Mouse (Mus musculus): ENCODE measurements at regions not wholly inside any gene's neighbourhood (a gene's known extent, or its start where the extent isn't known, plus 50 kb on each side); places are given as distances from the start of the nearest gene placed in this dataset.

DNA sequence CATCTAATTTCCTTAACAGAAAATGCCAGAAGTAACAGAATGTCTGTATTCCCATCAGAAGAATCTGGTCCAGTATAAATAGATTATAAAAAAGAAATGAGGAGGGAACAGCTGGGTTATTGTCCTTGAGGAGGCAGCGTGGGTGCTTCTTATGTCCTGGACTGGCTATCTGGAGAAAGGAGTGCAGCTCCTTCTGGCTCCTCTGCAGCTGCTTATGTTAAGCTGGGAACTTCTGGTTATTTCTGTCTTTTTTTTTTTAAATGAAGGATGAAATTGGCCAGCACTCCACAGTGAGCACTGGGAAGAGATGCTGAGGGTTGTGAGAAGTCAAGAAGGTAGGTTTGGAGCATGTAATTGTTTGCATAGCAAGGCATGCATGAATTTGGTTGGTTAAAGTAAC lies 441.5 kb downstream of the Ebf1 start:
- no peaks in the 10 kb centered on the region for H3K36me3 ChIP-seq (ENCODE audit: control insufficient read depth, insufficient read depth)
- no peak for TF ChIP-seq MYOD1 (IDR thresholded peaks at IDR 0.05; ENCODE audit: control insufficient read depth in 1 of 3, insufficient read length in 2 of 3, low read depth in 2 of 3)
- no peak for TF ChIP-seq CEBPB (IDR thresholded peaks at IDR 0.05; ENCODE audit: insufficient read depth, poor library complexity, severe bottlenecking)
- TF ChIP-seq USF1 (IDR thresholded peaks at IDR 0.05; ENCODE audit: low read depth), result no peak
- H3K4me3 ChIP-seq, result no peak overlapping the region
- H3K4me2 ChIP-seq (ENCODE audit: low read depth), result no peak overlapping the region
- no peaks in the 10 kb centered on the region for H3K27me3 ChIP-seq (ENCODE audit: control insufficient read depth, insufficient read depth, insufficient read length)
- no peaks in the 10 kb centered on the region for H3K79me2 ChIP-seq (ENCODE audit: control insufficient read depth, insufficient read depth)
- no peak overlapping the region for H3ac ChIP-seq (ENCODE audit: control insufficient read depth, insufficient read length)

DNA sequence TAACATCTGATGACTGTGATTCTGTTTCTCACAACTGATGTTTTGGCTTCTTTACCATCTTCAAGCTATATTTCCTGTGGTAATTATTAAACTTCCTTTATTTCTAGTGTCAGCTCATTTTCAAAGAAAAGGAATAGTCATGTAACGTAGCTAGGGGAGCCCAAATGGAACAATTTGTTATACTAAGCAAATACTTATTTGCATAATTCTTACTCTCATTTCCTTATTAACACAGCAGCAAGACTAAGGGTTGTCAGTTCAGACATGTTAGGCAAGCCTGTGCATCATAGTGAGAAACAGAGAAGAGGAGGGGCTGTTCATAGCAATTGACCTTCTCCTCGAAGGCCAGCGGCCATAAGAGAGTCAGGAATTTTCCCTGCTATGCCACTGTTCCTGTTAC lies 449.5 kb downstream of the Ebf1 start:
- Histone ChIP-seq H3K36me3 (ENCODE audit: control insufficient read depth, insufficient read depth) (no peaks in the 10 kb centered on the region), H3K4me3 (no peak overlapping the region), H3K4me2 (ENCODE audit: low read depth) (no peak overlapping the region), H3K79me2 (ENCODE audit: control insufficient read depth, insufficient read depth) (no peaks in the 10 kb centered on the region), H3ac (ENCODE audit: control insufficient read depth, insufficient read length) (no peak overlapping the region), H3K27me3 (ENCODE audit: control insufficient read depth, insufficient read depth, insufficient read length) (no peaks in the 10 kb centered on the region)
- TF ChIP-seq MAX (IDR thresholded peaks at IDR 0.05; ENCODE audit: low read depth) (no peak), CEBPB (IDR thresholded peaks at IDR 0.05; ENCODE audit: insufficient read depth, poor library complexity, severe bottlenecking) (no peak), E2F4 (IDR thresholded peaks at IDR 0.05; ENCODE audit: insufficient read depth) (no peak), REST (IDR thresholded peaks at IDR 0.05; ENCODE audit: insufficient read depth, insufficient read length) (no peak), TCF12 (IDR thresholded peaks at IDR 0.05; ENCODE audit: insufficient read depth, poor library complexity, severe bottlenecking) (no peak), MYOD1 (IDR thresholded peaks at IDR 0.05; ENCODE audit: control insufficient read depth in 1 of 3, insufficient read length in 2 of 3, low read depth in 2 of 3) (no peak), MYOG (IDR thresholded peaks at IDR 0.05; ENCODE audit: control insufficient read depth in 1 of 3, insufficient read depth in 1 of 3, insufficient read length in 2 of 3, low read depth in 2 of 3) (no peak), USF1 (IDR thresholded peaks at IDR 0.05; ENCODE audit: low read depth) (no peak), POLR2AphosphoS2 (IDR thresholded peaks at IDR 0.05; ENCODE audit: insufficient read length, low read depth) (no peak), SRF (IDR thresholded peaks at IDR 0.05; ENCODE audit: control insufficient read depth, insufficient read length, low read depth) (no peak), POLR2A (IDR thresholded peaks at IDR 0.05; ENCODE audit: insufficient read length, low read depth) (no peak), TCF3 (IDR thresholded peaks at IDR 0.05; ENCODE audit: insufficient read length, low read depth) (no peak)

DNA sequence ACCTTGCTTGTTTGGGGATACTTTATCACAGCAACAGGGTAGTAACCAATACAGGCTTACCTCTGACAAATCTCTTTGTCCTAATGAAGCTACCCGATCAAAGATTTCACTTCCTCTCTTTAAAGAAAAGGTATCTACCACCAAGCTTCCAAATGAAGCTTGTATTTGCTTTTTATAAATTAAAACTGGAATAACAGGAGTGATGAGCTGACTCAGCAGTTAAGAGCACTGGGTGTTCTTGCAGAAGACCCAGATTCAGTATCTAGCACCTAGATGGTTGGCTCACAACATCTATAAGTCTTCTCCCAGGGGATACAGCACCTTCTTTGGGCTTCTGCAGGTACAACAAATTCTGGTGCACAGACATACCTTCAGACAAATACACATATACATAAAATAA lies 453.2 kb downstream of the Ebf1 start:
- Histone ChIP-seq H3K79me2 (ENCODE audit: control insufficient read depth, insufficient read depth) (no peaks in the 10 kb centered on the region), H3K27me3 (ENCODE audit: control insufficient read depth, insufficient read depth, insufficient read length) (no peaks in the 10 kb centered on the region), H3K36me3 (ENCODE audit: control insufficient read depth, insufficient read depth) (no peaks in the 10 kb centered on the region), H3ac (ENCODE audit: control insufficient read depth, insufficient read length) (no peak overlapping the region), H3K4me2 (ENCODE audit: low read depth) (no peak overlapping the region), H3K4me3 (no peak overlapping the region)
- no peak for TF ChIP-seq TCF3 (IDR thresholded peaks at IDR 0.05; ENCODE audit: insufficient read length, low read depth)
- TF ChIP-seq MYOG (IDR thresholded peaks at IDR 0.05; ENCODE audit: control insufficient read depth in 1 of 3, insufficient read depth in 1 of 3, insufficient read length in 2 of 3, low read depth in 2 of 3), result no peak

DNA sequence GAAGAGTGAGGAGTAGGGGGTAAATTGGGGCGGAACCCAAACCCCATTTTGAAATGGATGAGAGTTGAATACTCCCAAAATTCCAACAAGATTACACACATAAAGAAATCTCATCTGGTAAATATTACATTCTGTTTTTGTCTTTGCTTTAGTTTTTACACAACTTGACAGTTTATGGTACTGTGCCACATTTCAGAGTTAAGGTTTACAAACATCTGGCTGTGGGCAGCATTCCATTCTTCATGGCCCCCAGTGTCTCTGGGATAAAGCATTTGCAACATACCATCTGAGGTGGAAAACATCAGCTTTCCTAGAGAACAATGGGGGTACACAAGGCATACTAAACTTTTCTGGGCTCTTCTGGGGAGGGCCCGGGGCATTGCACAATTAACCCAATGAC lies 454.1 kb downstream of the Ebf1 start:
- Histone ChIP-seq H3ac (ENCODE audit: control insufficient read depth, insufficient read length) (no peak overlapping the region), H3K4me2 (ENCODE audit: low read depth) (no peak overlapping the region), H3K36me3 (ENCODE audit: control insufficient read depth, insufficient read depth) (no peaks in the 10 kb centered on the region), H3K79me2 (ENCODE audit: control insufficient read depth, insufficient read depth) (no peaks in the 10 kb centered on the region), H3K4me3 (no peak overlapping the region), H3K27me3 (ENCODE audit: control insufficient read depth, insufficient read depth, insufficient read length) (no peaks in the 10 kb centered on the region)
- TF ChIP-seq MYOG (IDR thresholded peaks at IDR 0.05; ENCODE audit: control insufficient read depth in 1 of 3, insufficient read depth in 1 of 3, insufficient read length in 2 of 3, low read depth in 2 of 3), result no peak
- no peak for TF ChIP-seq MYOD1 (IDR thresholded peaks at IDR 0.05; ENCODE audit: control insufficient read depth in 1 of 3, insufficient read length in 2 of 3, low read depth in 2 of 3)
- TF ChIP-seq CEBPB (IDR thresholded peaks at IDR 0.05; ENCODE audit: insufficient read depth, poor library complexity, severe bottlenecking), result no peak
- TF ChIP-seq USF1 (IDR thresholded peaks at IDR 0.05; ENCODE audit: low read depth), result no peak
- TF ChIP-seq REST (IDR thresholded peaks at IDR 0.05; ENCODE audit: insufficient read depth, insufficient read length), result no peak
- no peak for TF ChIP-seq SRF (IDR thresholded peaks at IDR 0.05; ENCODE audit: control insufficient read depth, insufficient read length, low read depth)
- no peak for TF ChIP-seq POLR2AphosphoS2 (IDR thresholded peaks at IDR 0.05; ENCODE audit: insufficient read length, low read depth)
- TF ChIP-seq POLR2A (IDR thresholded peaks at IDR 0.05; ENCODE audit: insufficient read length, low read depth), result no peak
- no peak for TF ChIP-seq TCF12 (IDR thresholded peaks at IDR 0.05; ENCODE audit: insufficient read depth, poor library complexity, severe bottlenecking)
- no peak for TF ChIP-seq E2F4 (IDR thresholded peaks at IDR 0.05; ENCODE audit: insufficient read depth)
- TF ChIP-seq TCF3 (IDR thresholded peaks at IDR 0.05; ENCODE audit: insufficient read length, low read depth), result no peak
- no peak for TF ChIP-seq MAX (IDR thresholded peaks at IDR 0.05; ENCODE audit: low read depth)

DNA sequence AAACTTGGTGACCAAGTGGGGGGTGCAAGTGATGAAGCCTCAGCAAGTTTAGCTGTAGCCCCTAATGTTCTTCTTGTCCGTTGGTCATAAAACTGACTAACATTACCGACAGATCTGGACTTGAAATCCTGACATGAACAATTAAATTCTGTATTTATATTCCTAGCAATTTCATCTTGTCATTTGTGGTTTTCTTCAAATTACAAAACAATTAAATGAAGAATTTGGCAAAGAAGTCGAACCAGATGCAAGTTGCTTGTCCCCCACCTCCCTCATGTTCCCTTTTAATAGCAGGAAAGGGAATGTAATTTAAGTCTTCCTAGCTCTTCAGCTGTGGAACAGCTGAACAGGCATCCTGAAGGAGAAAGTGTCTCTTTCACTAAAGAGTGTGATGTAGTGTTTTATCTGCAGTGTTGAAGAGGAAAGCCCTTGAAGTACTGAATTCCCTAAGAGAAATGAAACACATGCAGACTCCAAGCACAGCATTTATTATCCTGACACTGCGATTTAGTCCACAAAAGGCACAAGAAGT lies 467.5 kb downstream of the Ebf1 start:
- Histone ChIP-seq H3ac (ENCODE audit: control insufficient read depth, insufficient read length) (no peak overlapping the region), H3K4me3 (no peak overlapping the region), H3K79me2 (ENCODE audit: control insufficient read depth, insufficient read depth) (no peaks in the 10 kb centered on the region), H3K27me3 (ENCODE audit: control insufficient read depth, insufficient read depth, insufficient read length) (no peaks in the 10 kb centered on the region), H3K4me2 (ENCODE audit: low read depth) (no peak overlapping the region), H3K36me3 (ENCODE audit: control insufficient read depth, insufficient read depth) (no peaks in the 10 kb centered on the region)
- TF ChIP-seq TCF12 (IDR thresholded peaks at IDR 0.05; ENCODE audit: insufficient read depth, poor library complexity, severe bottlenecking), result no peak
- no peak for TF ChIP-seq MYOD1 (IDR thresholded peaks at IDR 0.05; ENCODE audit: control insufficient read depth in 1 of 3, insufficient read length in 2 of 3, low read depth in 2 of 3)
- no peak for TF ChIP-seq SRF (IDR thresholded peaks at IDR 0.05; ENCODE audit: control insufficient read depth, insufficient read length, low read depth)
- no peak for TF ChIP-seq CEBPB (IDR thresholded peaks at IDR 0.05; ENCODE audit: insufficient read depth, poor library complexity, severe bottlenecking)
- no peak for TF ChIP-seq USF1 (IDR thresholded peaks at IDR 0.05; ENCODE audit: low read depth)
- TF ChIP-seq E2F4 (IDR thresholded peaks at IDR 0.05; ENCODE audit: insufficient read depth), result no peak
